Mouse (Mus musculus) T-helper 1 cell (primary cell): ENCODE results near the gene Trim63.
"Not testable (repeated sequence)": the region's sequence is repeated elsewhere in the genome, so short reads cannot be mapped to it uniquely, and the experiment has no call there.

ENCODE experiments used
- in situ Hi-C: fragments of 300-600 bp; cut with MboI, MseI; formaldehyde crosslinking; loops from one replicate; pipeline ENCODE4 v1.15.1; 2025; ENCODE audit warnings: high pct_unique_total_duplicates

Gene Trim63

DNA sequence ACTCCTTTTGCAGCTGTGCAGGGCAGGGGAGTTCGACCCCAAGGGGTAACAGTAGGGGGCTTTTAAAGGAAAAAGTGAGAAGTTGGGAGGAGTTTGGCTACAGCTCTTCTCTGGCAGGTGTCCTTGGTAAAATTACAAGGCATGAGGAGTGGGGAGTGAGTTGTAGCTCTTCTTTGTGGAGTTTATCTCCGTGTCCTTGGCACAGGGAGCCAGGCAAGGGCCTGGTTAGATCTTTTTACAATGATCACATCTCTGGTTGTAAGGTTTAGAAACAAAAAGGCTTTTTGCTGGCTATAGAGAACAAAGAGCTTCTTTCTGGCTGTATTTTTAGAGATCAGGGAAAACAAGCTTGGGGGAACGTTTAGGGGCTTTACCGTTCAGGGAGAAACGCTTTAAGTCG is 26.3 kb downstream of the Trim63 start:
- in situ Hi-C loops = not testable (repeated sequence)

DNA sequence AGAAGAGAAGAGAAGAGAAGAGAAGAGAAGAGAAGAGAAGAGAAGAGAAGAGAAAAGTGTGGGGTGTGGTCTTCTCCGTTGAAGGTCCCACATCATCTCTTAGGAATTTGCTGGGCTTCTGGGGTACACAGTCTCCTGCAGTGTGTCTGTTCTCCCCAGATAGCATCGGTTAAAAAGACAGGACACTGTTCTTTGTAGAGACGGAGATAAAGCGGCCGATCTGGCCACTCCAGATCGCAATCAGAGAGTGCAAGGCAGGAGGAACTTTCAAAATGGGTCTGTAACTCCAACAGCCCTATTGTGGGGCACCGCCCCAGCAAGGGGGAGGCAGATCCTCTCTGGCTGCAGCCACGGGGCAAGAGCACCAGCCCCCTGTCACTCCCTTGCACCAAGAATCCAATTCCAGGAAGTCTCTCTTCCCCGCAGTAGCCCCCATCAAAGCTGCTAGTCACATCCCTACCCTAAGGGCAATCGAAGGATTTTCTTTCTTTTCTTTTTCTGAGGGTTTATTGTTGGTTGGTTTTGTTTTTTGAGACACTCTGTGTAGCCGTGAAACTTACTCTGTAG is 27.4 kb downstream of the Trim63 start:
- in situ Hi-C loops = no loop called here

DNA sequence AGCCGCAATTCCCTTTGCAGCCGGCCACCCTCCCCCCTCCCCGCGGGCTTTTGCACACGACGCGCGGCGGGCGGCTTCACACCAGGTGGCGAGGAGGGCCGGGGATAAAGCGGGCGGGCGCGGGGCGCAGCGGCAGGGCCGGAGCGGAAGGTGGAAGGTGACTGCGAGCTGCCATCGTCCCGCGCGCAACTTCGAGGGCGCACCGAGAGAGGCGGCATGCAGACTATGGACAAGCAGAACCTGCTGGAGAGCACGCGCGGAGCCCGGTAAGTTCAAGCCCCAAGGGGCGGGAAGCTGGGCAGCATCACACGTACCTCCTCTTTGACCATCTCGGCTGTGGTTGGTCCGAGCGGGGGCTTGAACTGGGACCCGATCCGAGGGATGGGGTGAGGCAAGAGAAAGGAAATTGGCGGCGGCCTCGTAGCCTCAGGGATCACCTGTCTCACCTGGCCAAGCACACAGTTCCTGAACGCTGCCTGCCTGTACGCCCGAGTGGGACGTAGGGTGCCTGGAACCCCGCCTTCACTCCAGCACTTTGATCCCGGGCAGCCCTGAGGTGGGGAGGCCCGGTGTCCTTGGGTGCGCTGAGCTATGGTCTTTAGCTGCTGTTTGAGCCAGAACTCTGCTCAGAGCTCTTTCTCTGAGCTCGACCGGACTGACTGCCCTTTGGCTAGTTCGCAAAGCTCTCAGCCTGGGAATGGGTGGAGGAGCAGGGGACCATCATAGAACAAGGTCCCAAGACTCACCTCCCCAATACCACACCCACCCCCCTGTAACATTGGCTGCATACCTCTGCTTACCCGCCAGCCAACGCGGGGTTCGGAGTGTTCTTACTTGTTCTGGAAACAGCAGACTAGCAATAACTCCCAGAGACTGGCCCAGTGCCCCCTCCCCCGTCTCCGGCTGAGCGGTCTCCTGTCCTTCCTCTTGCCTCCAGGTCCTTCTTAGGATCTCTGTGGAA is 28.4 kb downstream of the Trim63 start, which contains the start of gene Slc30a2:
Gene Slc30a2 (plus strand): TSS at position 111 of the 961 bp plus-strand sequence.
- in situ Hi-C loops = no loop called here

DNA sequence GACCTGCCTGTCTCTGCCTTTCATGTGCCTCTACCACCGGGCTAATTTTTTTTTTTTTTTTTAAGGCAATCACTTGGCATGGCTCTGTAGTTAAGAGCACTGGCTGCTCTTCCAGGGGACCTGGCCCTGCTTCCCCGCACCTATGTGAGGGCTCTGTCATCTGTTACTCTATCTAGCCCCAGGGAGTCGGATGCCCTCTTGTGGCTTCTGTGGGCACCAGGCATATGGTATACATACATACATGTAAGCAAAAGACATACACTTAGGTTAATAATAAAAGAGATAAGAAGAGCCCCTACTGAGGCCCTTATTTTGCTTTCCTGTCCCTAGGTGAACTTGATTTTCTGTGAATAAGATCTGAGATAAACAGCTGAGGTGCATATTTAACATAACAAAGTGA is 29.7 kb downstream of the Trim63 start:
- in situ Hi-C loops = no loop called here

DNA sequence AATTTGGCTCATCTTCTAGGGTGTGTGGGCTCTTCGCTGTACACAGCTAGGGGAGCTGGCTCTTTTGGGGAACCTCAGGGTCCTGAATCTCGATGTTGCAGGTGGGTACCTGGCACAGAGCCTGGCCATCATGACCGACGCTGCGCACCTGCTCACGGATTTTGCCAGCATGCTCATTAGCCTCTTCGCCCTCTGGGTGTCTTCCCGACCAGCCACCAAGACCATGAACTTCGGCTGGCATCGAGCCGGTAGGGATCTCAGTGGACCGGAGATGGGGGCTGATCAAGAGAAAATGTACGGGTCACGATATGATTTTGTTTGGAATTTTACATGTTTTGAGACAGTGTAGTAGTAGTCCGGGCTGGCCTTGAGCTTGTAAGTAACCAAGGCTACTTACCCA is 30.9 kb downstream of the Trim63 start:
- in situ Hi-C loops = no loop called here

DNA sequence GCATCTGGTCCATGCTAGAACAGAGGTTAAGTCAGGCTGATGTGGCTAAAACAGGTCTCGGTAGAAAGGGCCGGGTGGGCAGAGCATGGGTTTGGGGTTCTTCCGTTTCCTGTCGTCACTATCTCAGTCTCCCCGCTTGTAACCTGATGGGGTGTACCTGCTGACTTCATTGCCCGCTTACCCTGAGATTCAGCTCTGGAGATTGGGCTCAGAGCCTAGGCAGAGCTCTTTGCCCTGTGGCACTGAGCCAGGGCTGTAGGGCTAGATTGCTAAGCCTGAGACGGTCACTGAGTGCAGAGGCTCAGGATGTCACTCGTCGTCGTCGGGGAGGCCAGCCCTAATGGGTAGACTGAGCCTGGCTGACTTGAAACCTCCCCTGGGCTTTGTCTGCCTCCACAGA is 33.2 kb downstream of the Trim63 start:
- in situ Hi-C loops = no loop called here

DNA sequence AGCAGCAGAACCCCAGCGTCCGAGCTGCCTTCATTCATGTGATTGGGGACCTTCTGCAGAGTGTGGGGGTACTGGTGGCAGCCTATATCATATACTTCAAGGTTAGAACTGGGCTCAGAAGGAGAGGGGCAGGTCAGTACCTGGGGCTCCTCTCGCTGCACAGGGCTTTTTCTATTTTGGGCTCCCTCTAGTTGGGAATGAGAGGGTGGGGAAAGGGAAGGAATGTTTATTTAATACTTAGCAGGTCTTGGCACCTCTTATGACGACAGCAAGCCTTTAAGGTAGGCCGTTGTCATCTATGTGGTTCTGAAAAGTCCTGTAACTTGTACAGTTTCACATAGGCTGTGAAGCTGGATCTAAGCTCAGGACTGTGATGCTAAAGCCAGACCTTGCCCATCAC is 33.6 kb downstream of the Trim63 start:
- in situ Hi-C loops = no loop called here

DNA sequence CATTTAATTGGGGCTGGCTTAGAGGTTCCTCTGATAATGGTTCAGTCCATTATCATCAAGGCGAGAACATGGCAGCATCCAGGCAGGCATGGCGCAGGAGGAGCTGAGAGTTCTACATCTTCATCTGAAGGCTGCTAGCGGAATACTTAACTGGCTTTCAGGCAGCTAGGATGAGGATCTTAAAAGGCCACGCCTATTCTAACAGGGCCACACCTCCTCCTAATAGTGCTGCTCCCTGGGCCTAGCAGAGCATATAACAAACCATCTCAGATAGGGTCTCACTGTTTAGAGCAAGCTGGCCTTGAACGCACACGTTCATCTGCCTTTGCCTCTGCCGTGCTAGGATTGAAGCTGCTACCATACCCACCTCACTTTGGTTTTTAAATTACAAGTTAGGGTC is 34.9 kb downstream of the Trim63 start:
- in situ Hi-C loops = no loop called here

DNA sequence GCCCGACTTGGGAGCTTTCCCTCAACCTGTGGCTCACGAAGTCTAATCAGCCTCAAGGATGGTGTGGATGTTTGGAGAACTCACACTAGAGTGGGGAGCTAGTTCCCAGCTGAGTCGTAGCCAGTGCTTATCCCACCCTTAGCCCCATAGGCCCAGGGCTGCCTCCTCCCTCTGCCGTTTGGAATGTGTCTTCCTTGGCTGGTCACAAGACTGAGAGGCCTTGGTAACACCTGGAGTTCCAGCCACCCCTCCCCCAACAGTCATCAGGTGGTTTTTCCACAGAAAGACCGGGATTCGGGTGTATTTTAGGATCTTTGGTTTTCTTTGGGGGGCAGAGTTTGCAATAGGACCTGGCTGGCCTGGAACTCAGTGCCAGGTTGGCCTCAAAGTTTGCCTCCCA is 35.7 kb downstream of the Trim63 start:
- in situ Hi-C loops = no loop called here

DNA sequence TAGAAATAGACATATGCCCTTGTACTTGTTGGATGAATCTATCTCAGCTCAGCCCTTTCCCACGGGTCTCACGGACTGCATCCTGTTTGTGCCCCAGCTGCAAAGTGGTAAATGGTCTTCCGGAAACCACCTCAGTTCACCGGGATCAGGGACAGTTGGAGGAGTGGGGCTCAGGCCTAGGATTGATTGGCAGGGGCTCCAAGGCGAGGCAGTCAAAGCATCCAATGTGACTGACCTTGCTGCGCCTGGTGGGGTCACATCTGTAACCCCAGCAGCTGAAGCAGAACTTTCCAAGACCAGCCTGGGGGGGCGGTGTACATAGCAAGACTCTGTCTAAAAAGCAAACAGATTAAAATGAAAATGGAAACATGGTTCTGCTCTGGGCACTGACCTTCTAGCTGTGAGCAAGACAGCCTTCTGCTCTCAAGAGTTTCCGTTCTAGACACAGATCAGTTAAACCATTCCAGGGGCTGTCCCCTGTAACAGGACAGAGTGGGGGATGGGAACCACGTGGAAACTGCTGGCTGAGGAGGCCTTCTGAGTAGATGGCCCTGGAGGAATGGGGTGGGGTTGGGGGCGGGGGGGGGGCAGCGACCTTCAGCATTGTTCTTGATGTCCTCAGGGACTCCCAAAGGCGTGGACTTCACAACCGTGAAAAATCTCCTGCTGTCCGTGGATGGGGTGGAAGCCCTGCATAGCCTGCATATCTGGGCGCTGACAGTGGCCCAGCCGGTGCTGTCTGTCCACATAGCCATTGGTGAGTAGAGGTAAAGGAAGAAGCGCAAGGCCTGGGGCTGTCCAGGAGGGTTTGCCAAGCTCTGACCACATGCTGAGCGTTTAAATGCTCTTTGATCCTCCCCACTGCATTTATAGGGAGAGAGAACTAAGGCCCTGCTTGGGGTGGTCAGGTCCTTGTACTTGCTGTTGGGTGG is 36.7 kb downstream of the Trim63 start:
- in situ Hi-C loops = no loop called here

DNA sequence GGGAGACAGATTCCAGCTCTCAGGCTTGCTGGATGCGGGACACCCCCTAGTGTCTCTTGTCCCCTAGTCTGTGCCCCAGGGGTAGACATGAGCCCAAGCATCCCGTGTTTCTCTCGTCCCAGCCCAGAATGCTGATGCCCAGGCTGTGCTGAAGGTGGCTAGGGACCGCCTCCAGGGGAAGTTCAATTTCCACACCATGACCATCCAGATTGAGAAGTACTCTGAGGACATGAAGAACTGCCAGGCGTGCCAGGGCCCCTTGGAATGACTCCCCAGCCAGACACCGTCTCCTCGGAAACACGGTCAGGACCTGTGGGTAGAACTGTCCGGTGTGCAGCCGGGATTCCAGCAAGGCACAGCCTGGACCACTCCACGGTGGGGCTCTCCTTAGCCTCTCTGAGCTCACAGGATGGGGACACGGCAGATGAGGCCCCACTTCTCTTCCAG is 37.4 kb downstream of the Trim63 start:
- in situ Hi-C loops = no loop called here

DNA sequence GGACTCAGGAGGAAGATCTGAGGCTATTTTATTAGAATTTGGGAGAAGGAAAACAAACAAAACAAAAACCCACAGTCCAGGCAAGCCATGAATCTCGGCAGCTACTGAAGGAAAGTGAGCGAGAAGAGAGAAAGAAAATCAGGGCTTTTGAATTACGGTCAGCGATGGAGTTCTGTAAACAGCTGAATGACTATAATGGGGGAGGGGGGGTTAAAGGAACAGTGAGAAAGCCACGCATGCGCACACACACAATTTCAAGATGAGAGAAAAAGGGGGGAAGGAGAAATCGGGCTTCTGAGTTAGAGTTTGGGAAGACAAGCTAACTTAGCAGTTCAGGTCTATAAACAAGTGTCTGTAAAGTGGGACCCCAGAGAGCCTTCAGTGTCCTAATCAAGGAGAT is 38.0 kb downstream of the Trim63 start:
- in situ Hi-C loops = no loop called here

DNA sequence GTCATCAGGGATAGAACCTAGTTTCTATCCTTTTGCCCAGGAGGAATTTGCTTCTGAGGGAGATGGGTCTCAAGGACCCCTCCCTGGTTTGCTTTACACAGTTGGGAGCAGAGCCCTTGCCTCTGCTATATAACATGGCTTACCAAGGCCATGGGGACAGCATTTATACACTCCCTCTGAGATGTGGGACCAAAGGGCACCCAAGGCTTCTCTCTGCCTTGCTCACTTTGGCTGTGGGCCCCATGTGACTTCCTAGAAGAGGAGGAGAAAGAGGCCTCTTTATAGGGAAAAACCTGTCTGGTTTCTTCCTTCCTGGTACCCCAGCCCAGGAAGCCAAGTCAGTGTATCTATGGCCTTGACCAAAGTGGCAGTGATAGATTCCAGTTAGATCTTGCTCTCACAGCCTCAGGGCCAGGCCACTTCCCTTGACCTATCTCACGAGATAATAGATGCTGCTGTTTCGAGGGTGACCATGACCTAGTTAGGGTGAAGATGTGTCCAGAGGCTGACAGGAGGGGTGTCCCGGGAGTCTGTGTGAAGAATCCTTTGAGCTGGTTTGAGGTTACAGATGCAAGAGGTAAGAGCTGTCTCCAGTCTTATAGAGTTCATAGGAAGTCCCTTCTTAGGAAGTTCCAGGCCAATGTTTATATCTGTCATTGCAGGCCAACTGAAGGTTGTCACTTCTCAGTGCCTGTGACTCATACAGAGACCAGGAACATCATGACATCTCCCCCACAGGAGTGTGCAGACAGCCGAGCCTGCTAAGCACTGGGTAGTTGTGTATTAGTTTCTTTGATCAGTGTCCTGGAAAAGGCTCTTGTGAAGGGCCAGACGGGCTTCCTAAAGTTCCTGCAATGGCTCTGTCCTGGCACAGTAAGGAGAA is 38.8 kb downstream of the Trim63 start:
- in situ Hi-C loops = no loop called here

DNA sequence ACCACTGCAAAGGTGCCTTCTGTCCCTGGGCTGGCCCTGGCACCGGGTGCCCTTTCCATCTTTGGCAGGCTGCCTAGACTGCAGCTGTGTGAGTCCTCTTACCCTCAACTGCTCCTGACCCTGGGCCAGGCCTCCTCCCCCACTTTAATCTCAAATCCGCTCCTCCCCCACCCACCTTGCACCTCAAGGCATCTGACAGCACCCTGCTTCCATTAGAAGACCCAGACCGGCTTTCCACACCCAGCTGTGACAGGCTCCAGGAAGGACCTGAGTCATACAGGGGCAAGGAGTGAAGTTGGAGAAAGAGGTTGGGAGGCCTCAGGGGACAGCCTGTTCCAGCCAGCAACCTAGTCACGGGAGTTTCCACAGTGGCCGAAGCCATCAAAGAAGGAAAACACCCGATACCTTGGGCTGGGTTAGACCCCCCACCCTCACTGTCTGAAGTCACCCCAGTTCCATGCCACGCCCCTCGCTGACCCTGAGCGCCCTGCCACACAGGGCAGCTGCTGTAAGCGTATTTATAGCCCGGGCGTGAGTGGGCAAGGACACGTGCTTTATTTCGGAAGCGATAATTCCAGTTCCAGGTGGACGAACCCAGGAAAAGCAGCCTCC is 41.0 kb downstream of the Trim63 start:
- in situ Hi-C loops = no loop called here

DNA sequence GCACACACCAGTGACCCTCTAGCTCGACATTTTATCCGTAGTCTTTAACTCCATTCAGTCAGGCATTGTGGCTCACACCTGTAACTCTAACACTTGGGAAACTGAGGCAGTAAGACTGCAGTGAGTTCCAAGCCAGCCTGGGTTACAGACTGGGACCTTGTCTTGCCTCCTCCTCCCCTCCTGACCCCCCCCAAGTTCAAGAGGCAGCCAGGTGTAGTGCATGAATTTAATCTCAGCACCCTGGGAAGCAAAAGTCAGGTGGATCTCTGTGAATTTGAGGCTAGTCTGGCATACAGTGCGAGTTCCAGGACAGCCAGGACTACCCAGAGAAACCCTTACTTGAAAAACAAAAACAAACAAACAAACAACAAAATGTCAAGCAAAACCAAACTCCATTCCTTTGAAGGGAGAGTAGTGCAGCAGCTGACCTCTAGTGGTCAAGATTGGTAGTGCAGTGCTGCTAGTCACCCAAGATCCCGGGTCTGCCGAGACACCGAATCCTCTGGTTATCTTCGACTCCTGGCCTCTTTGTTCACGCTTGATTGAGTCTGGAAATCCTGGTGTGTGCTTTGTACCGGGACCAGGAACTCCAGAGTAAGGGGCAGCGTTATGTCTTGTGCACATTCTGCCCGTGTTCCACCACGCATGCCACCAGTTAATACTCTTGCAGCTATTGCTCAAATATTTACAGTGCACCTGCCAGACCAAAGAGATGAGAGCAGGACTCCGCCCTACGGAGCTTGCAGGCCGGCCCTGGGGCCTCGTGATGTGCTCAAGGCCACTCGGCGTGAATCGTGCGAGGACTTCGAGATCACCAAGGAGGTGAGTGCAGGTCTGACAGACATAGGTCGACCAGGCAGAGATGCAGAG is 41.9 kb downstream of the Trim63 start:
- in situ Hi-C loops = no loop called here

DNA sequence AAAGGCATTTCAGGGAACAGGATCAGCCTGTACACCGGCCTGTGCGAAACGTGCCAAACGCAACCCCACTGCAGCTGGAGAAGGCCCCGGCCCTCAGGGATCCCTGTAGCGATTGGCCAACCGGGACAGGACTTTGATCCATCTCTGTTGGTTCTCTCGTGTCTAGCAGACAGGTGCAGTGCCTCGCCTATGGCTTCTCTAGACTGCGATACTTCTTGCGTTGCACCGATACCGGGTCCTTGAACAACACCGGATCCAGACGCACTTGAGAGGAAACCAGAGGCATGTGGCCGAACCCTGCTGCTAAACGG is 42.5 kb downstream of the Trim63 start:
- in situ Hi-C loops = no loop called here

DNA sequence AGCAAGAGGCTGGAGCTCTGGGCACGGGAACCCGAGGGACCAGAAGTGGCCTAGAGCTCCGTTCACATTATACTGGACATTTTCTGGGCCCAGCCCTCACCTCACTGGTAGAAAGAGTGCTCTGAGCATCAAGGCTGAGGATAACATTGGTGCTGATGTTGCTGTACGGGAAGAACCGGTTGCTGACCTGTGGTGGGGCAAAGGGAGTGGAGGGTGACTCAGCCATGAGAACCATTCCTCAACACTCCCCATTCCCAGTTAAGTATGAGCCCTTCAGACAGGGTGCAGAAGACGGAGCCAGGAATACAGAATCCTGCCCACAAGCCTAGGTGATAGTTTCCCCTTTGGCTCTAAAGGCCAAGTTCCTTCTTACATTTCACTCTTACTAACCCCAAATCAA is 44.7 kb downstream of the Trim63 start:
- in situ Hi-C loops = no loop called here

DNA sequence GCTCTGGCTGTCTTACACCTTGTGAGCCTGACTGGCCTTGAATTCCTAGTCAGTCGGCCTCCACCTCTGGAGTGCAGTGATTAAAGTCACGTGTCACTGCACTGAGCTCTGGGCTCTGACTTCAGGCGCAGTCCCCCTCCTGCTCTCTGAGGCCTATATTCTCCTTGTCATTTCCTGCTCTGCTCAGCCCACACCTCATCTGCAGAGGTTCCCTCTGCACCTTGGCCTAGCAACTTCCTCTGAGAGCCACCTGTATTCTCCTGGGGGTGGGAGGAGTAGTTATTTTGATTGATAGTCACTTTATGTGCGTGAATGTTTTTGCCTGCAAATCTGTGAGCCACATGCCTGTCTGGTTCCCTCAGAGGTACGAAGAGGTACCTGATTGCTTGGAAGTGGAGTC is 46.3 kb downstream of the Trim63 start:
- in situ Hi-C loops = no loop called here

DNA sequence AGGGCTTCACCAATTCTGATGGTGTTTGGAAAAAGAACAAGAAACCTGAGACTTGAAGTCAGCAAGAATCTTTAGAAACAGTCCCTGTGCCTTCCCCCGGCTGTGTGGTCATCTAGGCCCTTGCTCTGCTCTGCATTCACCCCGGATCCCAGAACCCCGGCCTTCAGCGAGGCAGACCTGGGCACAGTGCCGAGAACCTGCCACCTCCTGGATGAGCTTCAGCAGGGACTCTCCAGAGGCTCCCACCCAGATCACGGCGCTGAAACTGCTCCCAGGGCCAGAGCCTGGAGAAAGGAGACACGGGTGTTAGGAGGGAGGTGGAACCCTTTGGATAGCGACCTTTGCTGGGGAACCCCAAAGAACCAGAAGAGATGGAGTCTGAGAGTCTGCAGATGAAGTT is 47.2 kb downstream of the Trim63 start:
- in situ Hi-C loops = no loop called here

DNA sequence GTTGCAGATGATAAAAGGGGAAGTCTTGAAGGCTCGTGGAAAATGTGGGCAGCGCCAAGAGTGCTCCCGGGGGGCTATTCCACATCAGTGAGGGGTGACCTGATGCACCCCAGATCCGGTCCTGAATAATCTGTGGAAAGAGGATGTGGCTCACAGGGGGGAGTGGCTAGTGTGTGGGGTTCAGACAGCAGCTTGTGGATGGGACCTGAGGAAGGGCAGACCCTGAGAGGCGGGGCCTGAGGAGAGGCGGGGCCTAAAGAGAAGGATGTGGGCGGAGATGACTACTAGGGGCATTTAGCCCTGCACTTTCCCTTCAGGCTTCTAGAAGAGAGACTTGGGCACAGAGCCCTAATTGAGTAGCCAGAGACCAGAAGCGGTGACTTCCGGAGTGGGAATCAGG is 47.7 kb downstream of the Trim63 start:
- in situ Hi-C loops = no loop called here
